11 mouse cellular contexts compared by ENCODE assay signal in genomic region chr12:54251942-54252400, GRCm38 (mm10). TPM values are rescaled to one million over a fixed set of nuclear protein-coding genes. Genes with fewer than 3 reads are reported as not detected.
A peak's percentile ranks its signal among the peaks of the same experiment; 100 is the strongest.
DNase-seq lines count a peak whose midpoint lies in the region; ATAC-seq and TF ChIP-seq lines count a peak whose summit lies in the region.
"Had no signal": no experiment of that assay in that cellular context is flagged by ENCODE, and none has a peak within 500 bp of the region (broad histone marks: within the 10 kb centered on the region; RNA-seq: fewer than 3 reads in every experiment).

No protein-coding gene starts in this region.

- H3K27ac ChIP-seq in gastrocnemius, adult 2 months = peak overlapping the region; percentile 58
- H3K27ac ChIP-seq in liver, postnatal 0 days (ENCODE audit: low read depth) = no peak overlapping the region
- H3K27ac ChIP-seq: embryonic facial prominence, embryonic 12.5 days had no signal

- H3K9ac ChIP-seq in liver, postnatal 0 days (replicated peaks) = no peak overlapping the region
- H3K9ac ChIP-seq: embryonic facial prominence, embryonic 12.5 days; heart, embryonic 12.5 days had no signal

- H3K79me2 ChIP-seq in C2C12 (ENCODE audit: control insufficient read depth, insufficient read depth) = no peaks in the 10 kb centered on the region

- no peaks in the 10 kb centered on the region for H3K9me3 ChIP-seq in liver, postnatal 0 days (ENCODE audit: low read length)
- H3K9me3 ChIP-seq: embryonic facial prominence, embryonic 12.5 days; heart, embryonic 12.5 days had no signal

- H3K36me3 ChIP-seq in C2C12 (ENCODE audit: control insufficient read depth, insufficient read depth) = no peaks in the 10 kb centered on the region
- no peaks in the 10 kb centered on the region for H3K36me3 ChIP-seq in liver, postnatal 0 days (replicated peaks; ENCODE audit: insufficient read depth, low read length)
- H3K36me3 ChIP-seq: embryonic facial prominence, embryonic 12.5 days; heart, embryonic 12.5 days had no signal

- ATAC-seq in frontal cortex, adult (ENCODE audit: low TSS enrichment) = peak; percentile 99
- peak; percentile 73 for ATAC-seq in liver, postnatal 0 days
- ATAC-seq: CD4-positive, CD25-positive, alpha-beta regulatory T cell, adult 4 months had no signal

- peaks cover 12% of the 10 kb centered on the region; the same call in 1 of the 2 replicates for H3K4me1 ChIP-seq in liver, postnatal 0 days (ENCODE audit: insufficient read depth)
- H3K4me1 ChIP-seq: embryonic facial prominence, embryonic 12.5 days; heart, embryonic 12.5 days had no signal

- no peaks in the 10 kb centered on the region for H3K27me3 ChIP-seq in C2C12 (ENCODE audit: control insufficient read depth, insufficient read depth, insufficient read length)
- H3K27me3 ChIP-seq in liver, postnatal 0 days (ENCODE audit: insufficient read depth, low read length) = no peaks in the 10 kb centered on the region
- H3K27me3 ChIP-seq: embryonic facial prominence, embryonic 12.5 days; heart, embryonic 12.5 days had no signal

- peak; percentile 93 for TF ChIP-seq EP300 in liver, postnatal 0 days (IDR thresholded peaks at IDR 0.05; ENCODE audit: low read depth)

- H3K4me2 ChIP-seq in liver, postnatal 0 days (ENCODE audit: low read depth, low read length) = no peak overlapping the region
- H3K4me2 ChIP-seq: embryonic facial prominence, embryonic 12.5 days; heart, embryonic 12.5 days had no signal

- H3ac ChIP-seq in C2C12 (ENCODE audit: control insufficient read depth, insufficient read length, low read depth) = no peak overlapping the region

- no peak overlapping the region for H3K4me3 ChIP-seq in gastrocnemius, adult 2 months
- no peak overlapping the region for H3K4me3 ChIP-seq in C2C12 (ENCODE audit: insufficient read depth, poor library complexity, severe bottlenecking)
- no peak overlapping the region for H3K4me3 ChIP-seq in liver, postnatal 0 days (ENCODE audit: low read depth, low read length)
- H3K4me3 ChIP-seq: embryonic facial prominence, embryonic 12.5 days; heart, embryonic 12.5 days had no signal

- H3K79me3 ChIP-seq in C2C12 (ENCODE audit: low read depth) = no peaks in the 10 kb centered on the region

- peak; percentile 39 for DNase-seq in gastrocnemius, adult 2 months
- DNase-seq in gastrocnemius, adult 8-10 months (ENCODE audit: low spot score in 2 of 2) = no peak
- DNase-seq in liver, postnatal 0 days = no peak
- no peak for DNase-seq in spleen, postnatal 14 days (ENCODE audit: low spot score in 2 of 2)
- no peak for DNase-seq in yolk sac, embryonic 10.5 days (ENCODE audit: low spot score)
- DNase-seq in embryo, embryonic 10 days (ENCODE audit: low spot score) = no peak

- intact Hi-C loops in gastrocnemius, adult 2 months (cut with DNase I) = no loop called here

- WGBS in liver, postnatal 0 days (ENCODE audit: insufficient replicate concordance) = 58% methylated on average over 9 of the region's 9 CpGs

- TF ChIP-seq CTCF in gastrocnemius, adult 2 months (IDR thresholded peaks at IDR 0.05) = no peak
- no peak for TF ChIP-seq CTCF in C2C12 (IDR thresholded peaks at IDR 0.05; ENCODE audit: control insufficient read depth, insufficient read depth, insufficient read length)
- TF ChIP-seq CTCF in liver, postnatal 0 days (IDR thresholded peaks at IDR 0.05; ENCODE audit: low read depth) = no peak

TF ChIP-seq in C2C12, 6 proteins besides CTCF, POLR2A, EP300 and RAD21:
- TF ChIP-seq USF1 (IDR thresholded peaks at IDR 0.05; ENCODE audit: low read depth) (no peak), MYOD1 (IDR thresholded peaks at IDR 0.05; ENCODE audit: control insufficient read depth, insufficient read length, low read depth) (no peak), CEBPB (IDR thresholded peaks at IDR 0.05; ENCODE audit: low read depth) (peak; percentile 73)

RNA-seq across cellular contexts. Expression of gene Egln3, which starts 48.3 kb away (rescaled TPM):
- total RNA-seq in gastrocnemius, adult 2 months (2021) = 10 to 100 TPM; 27.8 to 73.6 TPM
- 10 to 100 TPM; 15.9 to 42.8 (median 35.9) TPM for total RNA-seq in gastrocnemius, adult 8-10 months (2022)
- 46.5 TPM for polyA plus RNA-seq in C2C12 (2012; fragmentation: generic; extraction: Trizol)
- 8.6 and 12.1 TPM in 2 replicates for polyA plus RNA-seq in liver, postnatal 0 days (2015; fragmentation: Nextera tagmentation; extraction: Ambion mirVana)
